Mouse (Mus musculus): ENCODE results near the gene Gm4201.
"Not testable (repeated sequence)": the region's sequence is repeated elsewhere in the genome, so short reads cannot be mapped to it uniquely, and the experiment has no call there.

The Gm4201 gene

DNA sequence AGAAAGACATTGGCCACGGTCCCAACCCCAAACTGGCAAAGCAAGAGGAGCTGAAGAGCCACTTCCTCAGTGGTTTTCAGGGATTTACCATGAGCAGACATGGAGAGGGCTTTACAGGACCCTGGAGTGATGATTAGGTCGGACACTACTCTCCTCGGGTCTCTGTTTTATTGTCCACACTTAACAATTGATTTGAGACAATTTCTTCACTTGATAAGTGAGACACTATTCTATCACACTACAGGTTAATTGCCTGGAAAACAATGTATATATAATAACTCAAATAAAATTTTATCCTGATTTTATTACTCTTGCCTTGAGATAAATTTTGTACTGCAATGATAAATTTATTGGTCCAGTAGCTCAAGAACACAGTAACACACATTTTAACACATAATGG, at the start of gene Gm4201:
Gm4201 (minus strand) TSS at position 101 of the 400 bp plus-strand sequence.
- not testable (repeated sequence) for ATAC-seq (ENCODE audit: low TSS enrichment)

DNA sequence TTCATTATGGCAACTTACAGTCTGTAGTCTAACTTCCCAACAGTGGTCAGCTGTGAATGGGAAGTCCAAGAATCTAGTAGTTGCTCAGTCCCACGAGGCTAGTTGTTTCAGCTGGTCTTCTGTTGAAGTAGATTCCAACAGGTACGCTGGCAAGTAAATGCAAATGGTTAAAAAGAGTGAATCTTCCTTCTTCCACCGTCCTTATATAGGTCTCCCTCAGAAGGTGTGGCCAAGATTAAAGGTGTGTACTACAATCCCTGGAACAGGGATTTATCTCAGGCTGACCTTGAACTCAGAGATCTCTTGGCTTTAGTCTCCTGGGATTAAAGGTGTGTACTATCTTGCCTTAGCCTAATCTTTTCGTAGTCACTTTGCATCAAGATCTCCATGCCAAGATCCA, 22.9 kb upstream of the Gm4201 start, which contains the start of gene Gm4565:
Gm4565 (minus strand) TSS at position 101 of the 400 bp plus-strand sequence.
- not testable (repeated sequence) for ATAC-seq (ENCODE audit: low TSS enrichment)

- ATAC-seq (ENCODE audit: low TSS enrichment) = not testable (repeated sequence)
These were observed 30.4 kb downstream of the Gm4201 start, which contains the start of gene Gm8677 for GRCm38 (mm10) chr7:22534787-22535186. Gene Gm8677 (minus strand): TSS chr7:22534887.

GRCm38 (mm10) chr7:22522667-22523066, 42.5 kb downstream of the Gm4201 start, which contains the start of gene Vmn1r152:
Gene Vmn1r152 (plus strand): TSS chr7:22522967.
- ATAC-seq (ENCODE audit: low TSS enrichment) = not testable (repeated sequence)
